Mouse (Mus musculus) olfactory bulb, adult 2 months (tissue): ENCODE measurements around the gene Pacs2.

Experiments used
- CTCF ChIP-seq: fragments of 200-500 bp; IDR thresholded peaks from 2 replicates; pipeline ENCODE4 v1.5.1; 2012; ENCODE audit warnings: low read depth, mild to moderate bottlenecking, low read length, moderate library complexity; ENCODE audit not compliant: insufficient read depth
- POLR2A ChIP-seq: fragments of 200-500 bp; IDR thresholded peaks from 2 replicates; pipeline ENCODE4 v1.6.1; 2012; ENCODE audit warnings: mild to moderate bottlenecking, low read depth, low read length, moderate library complexity; ENCODE audit not compliant: insufficient read depth

DNA sequence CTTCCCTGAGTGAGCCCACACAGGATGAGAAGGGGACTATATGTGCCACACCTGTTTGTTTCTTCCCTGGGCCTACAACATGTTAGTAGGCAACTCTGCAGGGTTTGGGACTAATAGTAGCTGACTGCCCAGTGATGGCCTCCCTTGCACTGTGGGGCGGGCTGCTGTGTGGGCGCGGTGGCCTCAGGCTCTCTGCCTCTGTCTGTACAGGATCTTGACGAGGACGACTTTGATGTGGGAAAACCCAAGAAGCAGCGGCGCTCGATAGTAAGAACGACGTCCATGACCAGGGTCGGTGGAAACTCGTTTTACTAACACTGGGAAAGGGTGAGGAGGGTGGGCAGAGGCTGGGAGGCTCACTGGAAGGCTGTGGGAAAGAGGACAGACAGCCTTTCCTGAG is 36.4 kb downstream of the Pacs2 start:
- TF ChIP-seq CTCF (no peak), POLR2A (no peak)
